Comparison of ENCODE assay signal across 16 mouse cellular contexts in the genomic region with DNA sequence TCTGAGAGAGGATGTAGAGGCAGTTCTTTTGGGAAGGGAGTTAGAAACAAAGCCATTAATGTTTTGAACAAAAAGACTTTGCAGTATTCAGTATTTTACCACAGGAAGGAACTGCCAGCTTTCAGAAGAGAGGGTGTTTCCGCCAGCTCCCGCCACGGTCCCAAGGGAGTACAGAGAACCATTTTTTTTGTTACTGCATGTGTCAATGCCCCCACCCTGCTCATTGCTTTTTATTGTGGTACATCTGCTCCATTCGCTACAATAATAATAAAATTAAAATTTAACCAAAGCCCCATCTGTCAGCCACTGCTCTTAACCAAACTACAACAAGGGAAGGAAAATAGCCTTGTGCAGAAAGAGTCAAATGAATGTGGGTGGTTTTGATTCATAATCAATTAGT. TPM values are rescaled to one million over a fixed set of nuclear protein-coding genes. Genes with fewer than 3 reads are reported as not detected.
DNase-seq lines count a peak whose midpoint lies in the region; ATAC-seq lines count a peak whose summit lies in the region.
"Had no signal": no experiment of that assay in that cellular context is flagged by ENCODE, and none has a peak within 500 bp of the region (broad histone marks: within the 10 kb centered on the region; RNA-seq: fewer than 3 reads in every experiment).

No protein-coding gene starts in this region.

- ATAC-seq in neutrophil, adult 5-6 weeks (ENCODE audit: extremely low read depth, insufficient number of reproducible peaks, low FRiP score, poor library complexity, severe bottlenecking): peak; percentile 55
- ATAC-seq: CD4-positive, CD25-positive, alpha-beta regulatory T cell, adult 4 months; forebrain, postnatal 0 days; Patski had no signal

- peak; percentile 25 for DNase-seq in adrenal gland, postnatal 14 days
- no peak for DNase-seq in adrenal gland, postnatal 25 days
- peak; percentile 35 for DNase-seq in layer of hippocampus, adult 9-10 months (ENCODE audit: low spot score)
- DNase-seq in layer of hippocampus, postnatal 25 days (ENCODE audit: extremely low spot score in 1 of 2, low spot score in 1 of 2): no peak
- DNase-seq in 416B (ENCODE audit: low read depth) (peak; percentile 21), adipocyte (ENCODE audit: low spot score) (no peak)
- no peak for DNase-seq in cerebellum, adult 9-11 months
- DNase-seq: adrenal gland, adult 8-10 months; cerebellum, postnatal 10 days; forebrain, postnatal 0 days; gastrocnemius, postnatal 36 days; kidney, adult 8-10 months; kidney, postnatal 36 days had no signal

RNA-seq across cellular contexts. Expression of a gene that starts 7.2 kb away (rescaled TPM):
- total RNA-seq in adrenal gland, postnatal 14 days (2021): 26.6 and 28.1 TPM in 2 replicates
- 33.3 and 42.4 TPM in 2 replicates for total RNA-seq in adrenal gland, postnatal 25 days (2021)
- 10 to 100 TPM; 18.0 to 19.1 TPM for total RNA-seq in layer of hippocampus, postnatal 25 days (2021)
- 14.0 and 18.9 TPM in 2 replicates for total RNA-seq in neutrophil, adult 5-6 weeks (2017)

RNA-seq across cellular contexts. Expression of a gene that starts 20.3 kb away (rescaled TPM):
- total RNA-seq in adrenal gland, postnatal 14 days (2021): 121 and 125 TPM in 2 replicates
- total RNA-seq in adrenal gland, postnatal 25 days (2021): 168 and 197 TPM in 2 replicates
- total RNA-seq in layer of hippocampus, postnatal 25 days (2021): 100 to 1,000 TPM; 258 to 259 TPM
- 215 and 223 TPM in 2 replicates for total RNA-seq in neutrophil, adult 5-6 weeks (2017)

Comparison
In these comparisons a context has a peak if more than half of its experiments do, and no peak if none do; other contexts are left out.
1. DNase-seq: peak in adrenal gland, postnatal 14 days (single experiment), layer of hippocampus, adult 9-10 months (single experiment) and 416B (single experiment); none in adrenal gland, postnatal 25 days (single experiment), layer of hippocampus, postnatal 25 days (0 of 2), adipocyte (single experiment) and cerebellum, adult 9-11 months (single experiment).